Mouse (Mus musculus): Measurements from ENCODE around the gene Nmt2.
A peak's percentile ranks its signal among the peaks of the same experiment; 100 is the strongest.

Gene Nmt2

DNA sequence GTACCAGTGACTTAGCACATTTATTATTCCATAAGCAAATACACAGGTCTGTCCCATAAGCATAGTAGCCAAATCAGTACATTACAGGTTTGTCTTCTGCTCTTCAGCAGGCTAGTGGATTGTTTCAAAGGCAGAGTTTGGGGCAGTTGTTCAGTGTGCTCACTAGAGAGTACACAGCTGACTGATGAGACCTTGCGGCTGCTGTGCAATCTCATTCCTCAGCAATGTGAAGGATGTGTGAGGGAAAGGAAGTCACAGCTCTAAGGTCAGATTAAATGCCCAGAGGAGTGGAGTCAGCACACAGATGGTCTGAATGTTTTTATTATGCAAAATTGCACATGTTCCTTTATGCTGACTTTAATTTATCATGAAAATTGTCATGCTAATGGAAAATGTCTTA is 42.5 kb downstream of the Nmt2 start:
- DNase-seq (ENCODE audit: low read depth, low spot score): no peak

DNA sequence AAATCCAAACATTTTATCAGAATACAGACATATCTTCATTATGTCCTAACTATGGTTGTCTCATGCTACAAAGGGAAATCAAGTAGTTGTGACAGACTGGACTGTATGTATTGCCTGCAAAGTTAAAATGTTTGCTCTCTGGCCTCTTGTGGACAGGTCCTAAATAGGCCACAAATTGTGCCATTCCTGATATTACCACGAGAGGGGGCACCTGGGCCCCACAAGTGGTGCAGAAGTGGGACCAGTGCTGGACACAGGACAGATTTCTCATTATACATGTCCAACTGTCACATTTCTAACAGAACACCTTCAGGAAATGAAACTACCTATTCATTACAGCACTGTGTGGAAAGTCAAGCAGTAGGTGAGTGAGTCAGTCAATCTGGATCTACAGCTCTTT is 43.3 kb downstream of the Nmt2 start:
- peak; percentile 54 for DNase-seq (ENCODE audit: low read depth, low spot score)

- no peak for DNase-seq (ENCODE audit: low read depth, low spot score)
These were observed 47.2 kb downstream of the Nmt2 start for GRCm38 (mm10) chr2:3331071-3331703.

GRCm38 (mm10) chr2:3332056-3332455 is 48.0 kb downstream of the Nmt2 start:
- no peak for DNase-seq (ENCODE audit: low read depth, low spot score)

GRCm38 (mm10) chr2:3332484-3333242 is 48.7 kb downstream of the Nmt2 start, which contains the start of gene Rpp38:
Gene Rpp38 (minus strand): TSS chr2:3332643.
- DNase-seq (ENCODE audit: low read depth, low spot score): peak; percentile 98

DNA sequence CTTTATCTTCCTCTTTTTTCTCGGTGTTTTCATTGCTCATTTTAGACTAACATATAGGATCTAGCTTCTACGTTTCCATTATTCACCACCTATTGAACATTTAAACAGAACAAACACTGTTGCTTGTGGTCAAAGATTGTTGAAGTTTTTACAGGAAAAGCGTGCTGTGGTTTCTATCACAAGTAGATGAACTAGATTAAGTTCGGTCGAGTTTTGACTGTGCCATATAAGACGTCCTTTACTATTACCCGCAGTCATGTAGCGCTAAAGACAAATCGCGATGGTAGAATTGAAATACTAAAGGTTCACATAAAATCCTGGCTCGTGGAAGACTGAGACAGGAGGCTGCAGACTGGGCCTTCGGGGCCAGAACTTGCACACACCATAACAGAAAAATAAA is 49.7 kb downstream of the Nmt2 start:
- DNase-seq (ENCODE audit: low read depth, low spot score): no peak

DNA sequence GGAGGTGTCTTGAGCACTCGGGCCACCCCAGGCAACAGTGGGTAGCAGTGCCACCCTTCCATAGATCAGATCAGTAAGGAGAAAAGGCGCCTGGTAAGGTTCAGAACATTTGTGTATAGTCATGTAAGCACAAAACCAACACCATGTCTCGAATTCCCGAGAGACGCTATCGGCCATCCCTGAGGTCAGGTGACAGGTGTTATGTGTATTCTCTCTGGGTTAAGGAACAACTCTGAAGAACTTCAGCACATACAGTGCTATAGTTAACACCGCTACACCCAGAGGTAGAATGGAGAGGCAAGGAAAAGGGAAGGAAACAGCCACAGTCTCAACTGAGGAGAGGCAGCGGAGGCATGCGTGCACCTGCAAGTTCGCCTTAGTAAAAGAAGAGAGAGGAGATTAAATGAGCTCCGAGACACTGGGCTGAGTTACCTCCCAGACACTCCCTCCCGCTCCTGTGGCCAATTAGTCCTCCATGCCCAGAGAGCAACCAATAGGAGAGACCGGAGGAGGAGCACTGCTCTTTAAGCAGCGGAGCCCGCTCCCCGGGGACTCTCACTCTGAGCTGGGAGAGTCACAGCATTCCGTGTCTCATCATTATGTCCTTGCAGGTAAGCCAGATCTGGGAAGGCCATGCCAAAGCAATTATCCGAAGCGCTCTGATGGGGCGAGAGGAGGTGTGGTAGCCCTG is 51.7 kb downstream of the Nmt2 start, which contains the start of gene Acbd7:
Gene Acbd7 (plus strand): TSS at position 558 of the 691 bp plus-strand sequence.
- peak; percentile 61 for DNase-seq (ENCODE audit: low read depth, low spot score)

DNA sequence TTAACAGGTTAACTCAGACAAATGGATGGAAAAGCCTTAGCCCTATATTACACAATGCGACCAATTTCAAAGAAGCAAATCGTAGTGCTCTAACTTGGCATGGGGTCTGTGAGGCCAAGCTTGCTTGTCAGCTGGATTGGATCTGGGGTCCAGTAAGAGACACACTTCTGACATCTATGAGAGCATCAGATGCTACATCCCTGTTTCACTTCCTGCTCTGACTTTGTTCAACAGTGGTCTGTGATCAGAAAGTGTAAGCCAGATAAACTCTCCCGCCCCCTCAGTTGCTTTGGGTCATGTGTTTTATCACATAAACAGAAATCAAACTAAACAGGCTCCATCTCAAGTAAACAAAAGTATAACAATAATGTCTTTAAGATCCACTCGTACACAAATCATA is 64.4 kb downstream of the Nmt2 start:
- no peak for DNase-seq (ENCODE audit: low read depth, low spot score)

- DNase-seq (ENCODE audit: low read depth, low spot score): peak; percentile 34
These were observed 64.9 kb downstream of the Nmt2 start for GRCm38 (mm10) chr2:3348919-3349318.

GRCm38 (mm10) chr2:3353160-3353559 is 69.1 kb downstream of the Nmt2 start:
- DNase-seq (ENCODE audit: low read depth, low spot score): no peak

DNA sequence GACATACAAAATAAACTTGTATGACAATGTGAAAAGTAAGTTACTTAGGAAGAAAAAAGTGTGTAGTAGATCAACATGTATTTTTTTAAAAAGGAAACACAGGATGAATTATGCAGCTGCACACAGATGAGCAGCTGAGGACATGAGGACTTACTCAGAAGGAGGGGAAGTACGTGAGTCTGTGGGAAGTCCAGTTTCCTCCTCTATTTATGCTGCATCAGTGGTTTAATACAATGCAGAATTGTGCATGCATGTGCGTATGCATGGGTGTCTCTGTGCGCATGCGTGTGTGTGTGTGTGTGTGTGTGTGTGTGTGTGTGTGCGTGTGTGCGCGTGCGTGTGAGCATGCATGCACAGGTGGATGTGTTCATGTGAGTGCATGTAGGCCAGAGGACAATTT is 71.8 kb downstream of the Nmt2 start:
- no peak for DNase-seq (ENCODE audit: low read depth, low spot score)

DNA sequence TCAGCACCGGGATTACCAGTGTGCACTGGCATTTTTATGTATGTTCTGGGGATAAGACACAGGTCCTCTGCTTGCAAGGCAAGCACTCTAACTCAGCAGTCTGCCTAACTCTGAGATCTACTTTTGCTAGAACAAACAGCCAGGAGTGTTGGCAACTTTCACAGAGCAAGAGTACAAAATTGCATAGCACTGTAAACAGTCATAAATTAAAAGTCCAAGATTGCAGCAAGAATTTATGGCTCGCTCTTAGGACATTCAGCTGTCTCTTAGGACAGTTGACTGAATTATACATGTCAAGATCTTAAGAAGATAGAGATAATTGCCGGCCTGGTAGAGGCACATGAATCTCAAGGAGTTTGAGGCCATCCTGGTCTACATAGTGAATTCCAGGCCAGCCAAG is 72.3 kb downstream of the Nmt2 start:
- no peak for DNase-seq (ENCODE audit: low read depth, low spot score)

DNA sequence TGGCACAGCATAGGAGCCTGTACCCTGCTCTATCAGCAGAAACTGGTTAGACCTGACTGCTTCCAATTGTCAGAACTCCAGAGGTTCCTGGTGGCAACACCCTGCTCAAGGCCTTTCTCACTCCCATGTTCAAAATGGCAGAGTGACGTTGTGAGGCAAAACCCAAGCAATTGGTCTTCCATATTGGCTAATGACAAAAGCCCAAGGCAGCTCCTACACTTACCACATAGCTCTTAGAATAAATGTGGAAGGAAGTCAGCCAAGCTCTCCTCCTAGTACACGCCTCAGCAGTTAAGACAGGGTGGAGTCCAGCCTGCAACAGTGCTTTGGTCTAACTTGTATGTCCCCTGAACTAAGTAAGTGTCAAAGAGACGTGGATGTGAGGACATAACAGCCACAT is 73.9 kb downstream of the Nmt2 start:
- no peak for DNase-seq (ENCODE audit: low read depth, low spot score)

- no peak for DNase-seq (ENCODE audit: low read depth, low spot score)
These were observed 77.1 kb downstream of the Nmt2 start for GRCm38 (mm10) chr2:3361067-3361466.

DNA sequence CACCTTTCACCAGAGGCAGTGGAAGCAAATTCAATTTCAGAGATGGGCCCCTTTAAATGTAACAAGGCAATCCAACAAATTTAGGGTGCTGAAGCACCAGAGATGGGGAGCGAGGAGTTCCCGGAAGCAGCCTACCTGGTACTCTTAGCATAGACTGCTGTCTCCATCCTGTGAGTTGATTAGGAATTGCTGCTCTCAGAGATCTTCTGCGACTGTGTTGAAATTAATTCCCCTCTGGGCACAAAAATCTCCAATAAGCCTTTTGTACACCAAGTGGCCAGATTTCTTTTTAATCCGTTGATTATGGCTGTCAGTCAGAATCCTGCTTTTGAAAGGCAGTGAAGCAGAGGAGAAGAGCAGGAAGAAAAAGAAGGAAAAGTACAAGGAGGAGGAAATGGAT is 81.1 kb downstream of the Nmt2 start:
- DNase-seq (ENCODE audit: low read depth, low spot score): no peak
